Mouse (Mus musculus): Measurements from ENCODE around the gene Trpc1.

DNA sequence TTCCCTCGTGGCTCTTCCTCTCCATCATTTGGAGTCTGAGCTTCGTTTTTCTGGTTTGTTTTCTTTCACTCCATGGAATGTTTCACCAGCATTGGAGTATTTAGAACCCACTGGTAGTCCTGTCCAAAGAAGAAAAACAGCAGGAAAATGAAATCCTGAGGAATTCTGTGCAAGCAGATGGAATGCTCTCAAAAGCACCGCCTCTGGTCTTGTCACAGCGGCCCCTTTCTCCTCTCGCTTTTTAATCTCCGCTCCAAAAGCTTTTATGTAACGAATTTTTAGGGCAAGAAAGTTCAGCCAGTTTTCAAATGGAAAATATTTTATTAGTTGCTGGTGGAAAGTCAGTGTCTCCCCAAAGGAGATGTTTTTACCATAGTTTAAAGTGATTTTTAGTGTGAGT, 70.2 kb downstream of the Trpc1 start:
- TF ChIP-seq MAX (IDR thresholded peaks at IDR 0.05) (no peak), CTCF (IDR thresholded peaks at IDR 0.05; ENCODE audit: control insufficient read depth, insufficient read depth, insufficient read length) (no peak), USF1 (IDR thresholded peaks at IDR 0.05; ENCODE audit: low read depth) (no peak)
